Mouse (Mus musculus) liver, embryonic 14.5 days (tissue): ENCODE measurements at regions not wholly inside any gene's neighbourhood (a gene's known extent, or its start where the extent isn't known, plus 50 kb on each side); places are given as distances from the start of the nearest gene placed in this dataset.

Experiments
- CTCF ChIP-seq: IDR thresholded peaks from 2 replicates; pipeline ENCODE4 v1.5.1; 2016; ENCODE audit warnings: antibody characterized with exemption, low read depth, control low read depth
- EP300 ChIP-seq: IDR thresholded peaks from 2 replicates; pipeline ENCODE4 v1.6.1; 2016; ENCODE audit warnings: antibody characterized with exemption, low read depth

DNA sequence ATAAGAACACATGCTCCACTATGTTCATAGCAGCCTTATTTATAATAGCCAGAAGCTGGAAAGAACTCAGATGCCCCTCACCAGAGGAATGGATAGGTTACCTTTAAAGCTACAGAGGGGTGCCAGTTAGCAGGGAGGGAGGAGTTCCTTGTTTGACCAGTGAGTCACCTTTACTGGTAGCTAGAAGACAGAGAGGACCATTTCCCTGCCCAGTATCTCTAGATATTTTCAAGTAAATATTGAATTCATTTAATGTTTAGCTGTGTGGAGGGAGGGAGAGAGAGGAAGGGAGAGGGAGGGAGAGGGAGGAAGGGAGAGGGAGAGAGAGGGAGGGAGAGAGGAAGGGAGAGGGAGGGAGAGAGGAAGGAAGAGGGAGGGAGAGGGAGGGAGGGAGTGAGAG is 77.3 kb upstream of the Gm10985 start:
- TF ChIP-seq CTCF (no peak), EP300 (no peak)
